ENCODE assay signal across 23 mouse cellular contexts in the genomic region with DNA sequence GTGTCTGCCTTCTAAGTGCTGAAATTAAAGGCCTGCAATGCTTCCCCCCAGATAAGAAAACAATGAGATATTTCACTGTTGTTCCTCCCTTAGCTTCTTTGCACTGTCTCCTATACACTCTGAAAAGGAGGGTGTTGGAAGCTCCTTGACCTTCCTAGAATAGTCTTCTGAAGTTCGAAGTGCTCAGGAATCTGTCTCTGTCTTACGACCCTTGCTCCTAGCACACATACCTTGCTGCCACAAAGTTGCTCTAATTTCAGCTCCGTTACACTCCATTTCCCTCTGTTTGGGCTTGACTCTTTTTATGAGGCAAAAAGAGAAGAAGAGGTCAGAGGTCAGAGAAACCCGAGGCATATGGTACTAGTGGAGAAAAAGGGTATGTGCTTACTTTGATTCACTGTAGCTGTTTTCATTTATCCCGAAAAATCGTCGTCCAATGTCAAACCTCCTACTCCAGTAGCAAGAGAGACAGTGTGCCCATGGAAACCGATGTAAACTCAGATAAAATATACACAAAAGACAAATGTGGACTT. TPM values are rescaled to one million over a fixed set of nuclear protein-coding genes. Genes with fewer than 3 reads are reported as not detected.
DNase-seq lines count a peak whose midpoint lies in the region; ATAC-seq and TF ChIP-seq lines count a peak whose summit lies in the region.
"Had no signal": no experiment of that assay in that cellular context is flagged by ENCODE, and none has a peak within 500 bp of the region (broad histone marks: within the 10 kb centered on the region; RNA-seq: fewer than 3 reads in every experiment).

No protein-coding gene starts in this region.

- no peak overlapping the region for H3K4me2 ChIP-seq in kidney, postnatal 0 days (ENCODE audit: low read length)
- H3K4me2 ChIP-seq in embryonic facial prominence, embryonic 11.5 days (ENCODE audit: low read depth, low read length), result no peak overlapping the region
- H3K4me2 ChIP-seq: embryonic facial prominence, embryonic 13.5 days; forebrain, embryonic 13.5 days; heart, embryonic 13.5 days; hindbrain, embryonic 15.5 days had no signal

- TF ChIP-seq POLR2A in kidney, adult 2 months (IDR thresholded peaks at IDR 0.05; ENCODE audit: low read depth, low read length), result no peak

- H3K9me3 ChIP-seq in kidney, postnatal 0 days (replicated peaks; ENCODE audit: low read length), result no peaks in the 10 kb centered on the region
- H3K9me3 ChIP-seq in embryonic facial prominence, embryonic 11.5 days (replicated peaks; ENCODE audit: control insufficient read depth, low read length), result no peaks in the 10 kb centered on the region
- H3K9me3 ChIP-seq: embryonic facial prominence, embryonic 13.5 days; forebrain, embryonic 13.5 days; heart, embryonic 13.5 days; hindbrain, embryonic 15.5 days had no signal

- no peak for TF ChIP-seq CTCF in kidney, adult 2 months (conservative IDR thresholded peaks at IDR 0.05; ENCODE audit: insufficient read depth, insufficient read length, low read depth, low read length)
- no peak for TF ChIP-seq CTCF in kidney, postnatal 0 days (IDR thresholded peaks at IDR 0.05; ENCODE audit: low read depth)

- H3K27me3 ChIP-seq in kidney, adult 2 months (replicated peaks; ENCODE audit: control insufficient read depth, insufficient read depth, low read length), result no peaks in the 10 kb centered on the region
- H3K27me3 ChIP-seq in kidney, postnatal 0 days (ENCODE audit: insufficient read depth, low read length), result no peaks in the 10 kb centered on the region
- H3K27me3 ChIP-seq in embryonic facial prominence, embryonic 11.5 days (ENCODE audit: control insufficient read depth, insufficient read depth, low read length), result no peaks in the 10 kb centered on the region
- H3K27me3 ChIP-seq: forebrain, embryonic 13.5 days had no signal

- peak; percentile 0 for DNase-seq in kidney, adult 2 months
- DNase-seq in kidney, postnatal 14 days, result no peak
- DNase-seq in kidney, postnatal 0 days (ENCODE audit: low spot score), result peak; percentile 62
- no peak for DNase-seq in kidney, adult 8-10 months
- DNase-seq in embryonic facial prominence, embryonic 11.5 days (ENCODE audit: low spot score), result peak; percentile 53
- peak; percentile 49 for DNase-seq in mesoderm, embryonic 11.5 days (ENCODE audit: low read depth, low spot score)
- DNase-seq in ovary, postnatal 10 days (ENCODE audit: low spot score), result no peak
- DNase-seq in left cerebral cortex, adult 9 months (ENCODE audit: low spot score in 2 of 2), result no peak
- DNase-seq: adrenal gland, postnatal 25 days; cerebellum, adult 18-20 months; cerebellum, adult 9-11 months; forebrain, postnatal 0 days; gastrocnemius, adult 2 months; gastrocnemius, postnatal 36 days; heart, adult 11 months; heart, postnatal 36 days had no signal

- ATAC-seq in kidney, postnatal 0 days (replicated peaks; ENCODE audit: low FRiP score, low read depth), result no peak
- ATAC-seq in embryonic facial prominence, embryonic 11.5 days (replicated peaks; ENCODE audit: insufficient number of reproducible peaks, low FRiP score, low TSS enrichment, low read depth), result no peak
- ATAC-seq: activated CD4-positive, CD25-positive, alpha-beta regulatory T cell, adult 4 months; forebrain, embryonic 13.5 days; forebrain, postnatal 0 days; Patski had no signal

- H3K36me3 ChIP-seq in kidney, adult 2 months (ENCODE audit: control insufficient read depth, insufficient read depth, low read length), result no peaks in the 10 kb centered on the region
- no peaks in the 10 kb centered on the region for H3K36me3 ChIP-seq in kidney, postnatal 0 days (ENCODE audit: insufficient read depth, low read length)
- no peaks in the 10 kb centered on the region for H3K36me3 ChIP-seq in embryonic facial prominence, embryonic 11.5 days (replicated peaks; ENCODE audit: control insufficient read depth, insufficient read depth, low read depth, low read length)
- H3K36me3 ChIP-seq: embryonic facial prominence, embryonic 13.5 days; heart, embryonic 13.5 days; hindbrain, embryonic 15.5 days had no signal

- 18% methylated on average over 8 of the region's 8 CpGs for WGBS in kidney, adult 2 months
- 40% methylated on average over 8 of the region's 8 CpGs for WGBS in kidney, postnatal 0 days
- 32% methylated on average over 8 of the region's 8 CpGs for WGBS in embryonic facial prominence, embryonic 11.5 days

- no peaks in the 10 kb centered on the region for H3K4me1 ChIP-seq in kidney, adult 2 months (ENCODE audit: control insufficient read depth, insufficient read depth, low read length)
- no peaks in the 10 kb centered on the region for H3K4me1 ChIP-seq in kidney, postnatal 0 days (replicated peaks; ENCODE audit: insufficient read depth, low read length)
- H3K4me1 ChIP-seq in embryonic facial prominence, embryonic 11.5 days (ENCODE audit: control insufficient read depth, insufficient read depth, low read length), result no peaks in the 10 kb centered on the region
- H3K4me1 ChIP-seq: embryonic facial prominence, embryonic 13.5 days; hindbrain, embryonic 15.5 days had no signal

- H3K4me3 ChIP-seq in kidney, adult 2 months (ENCODE audit: insufficient read depth, low read depth, low read length), result no peak overlapping the region
- no peak overlapping the region for H3K4me3 ChIP-seq in kidney, postnatal 0 days (replicated peaks; ENCODE audit: low read depth, low read length)
- H3K4me3 ChIP-seq in embryonic facial prominence, embryonic 11.5 days (ENCODE audit: low read depth, low read length), result no peak overlapping the region
- H3K4me3 ChIP-seq: embryonic facial prominence, embryonic 13.5 days; forebrain, embryonic 13.5 days; gastrocnemius, adult 2 months; heart, embryonic 13.5 days; hindbrain, embryonic 15.5 days had no signal

- no peak overlapping the region for H3K9ac ChIP-seq in kidney, postnatal 0 days (ENCODE audit: low read depth, low read length)
- H3K9ac ChIP-seq in embryonic facial prominence, embryonic 11.5 days (replicated peaks; ENCODE audit: low read length), result no peak overlapping the region
- H3K9ac ChIP-seq: embryonic facial prominence, embryonic 13.5 days; forebrain, embryonic 13.5 days; forebrain, postnatal 0 days; heart, embryonic 13.5 days; hindbrain, embryonic 15.5 days had no signal

- H3K27ac ChIP-seq in kidney, adult 2 months (ENCODE audit: insufficient read depth, low read depth, low read length), result no peak overlapping the region
- no peak overlapping the region for H3K27ac ChIP-seq in kidney, postnatal 0 days
- no peak overlapping the region for H3K27ac ChIP-seq in embryonic facial prominence, embryonic 11.5 days (replicated peaks; ENCODE audit: low read depth, low read length)
- H3K27ac ChIP-seq: embryonic facial prominence, embryonic 13.5 days; forebrain, embryonic 13.5 days; gastrocnemius, adult 2 months; heart, embryonic 13.5 days; hindbrain, embryonic 15.5 days had no signal

RNA-seq across cellular contexts. Expression of a gene that starts 41.1 kb away (rescaled TPM):
- 0.94 and 1.6 TPM in 2 replicates for polyA plus RNA-seq in kidney, adult 2 months (2012; rRNA removed)
- polyA plus RNA-seq in kidney, postnatal 0 days (2015; fragmentation: Nextera tagmentation; extraction: Ambion mirVana), result 4.3 and 4.8 TPM in 2 replicates
- polyA plus RNA-seq in embryonic facial prominence, embryonic 11.5 days (2014; fragmentation: Nextera tagmentation; extraction: Ambion mirVana), result 8.9 and 9.9 TPM in 2 replicates
- polyA plus RNA-seq: C2C12, Patski had no signal

Comparison
In these comparisons a context has a peak if more than half of its experiments do, and no peak if none do; other contexts are left out.
1. DNase-seq: peak in kidney, adult 2 months (single experiment), kidney, postnatal 0 days (single experiment), embryonic facial prominence, embryonic 11.5 days (single experiment) and mesoderm, embryonic 11.5 days (single experiment); none in kidney, postnatal 14 days (single experiment), kidney, adult 8-10 months (0 of 2), ovary, postnatal 10 days (single experiment) and left cerebral cortex, adult 9 months (0 of 2).